Mouse (Mus musculus) adrenal gland, postnatal 14 days (tissue): Measurements from ENCODE around the gene Pkmyt1. TPM values are rescaled to one million over a fixed set of nuclear protein-coding genes. Genes with fewer than 3 reads are reported as not detected.
"Not testable (repeated sequence)": the region's sequence is repeated elsewhere in the genome, so short reads cannot be mapped to it uniquely, and the experiment has no call there.

Experiments
- DNase-seq: peaks from one replicate; pipeline ENCODE4 v3.0.0; 2021; ENCODE audit warnings: mixed read lengths
- total RNA-seq: library from RNA; stranded (reverse); gene quantifications from 2 replicates; pipeline ENCODE4 v1.2.3, GENCODE M21; 2021

Pkmyt1 gene
- total RNA-seq, 1 experiment from 2014 or later: 9.7 TPM

DNA sequence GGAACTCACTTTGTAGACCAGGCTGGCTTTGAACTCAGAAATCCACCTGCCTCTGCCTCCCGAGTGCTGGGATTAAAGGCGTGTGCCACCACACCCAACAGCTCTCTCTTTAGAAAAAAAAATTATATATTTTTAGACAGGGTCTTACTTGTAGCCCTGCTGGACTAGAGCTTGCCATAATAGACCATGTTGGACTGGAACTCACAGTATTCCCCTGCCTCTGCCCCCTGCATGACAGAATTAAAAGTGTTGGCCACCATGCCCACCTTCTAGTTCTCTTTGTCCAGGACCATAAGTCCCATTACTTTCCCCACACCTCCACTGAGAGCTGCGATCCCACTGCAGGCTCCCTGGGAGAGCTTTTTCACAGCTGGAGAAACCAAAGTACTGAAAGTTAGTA is 21.3 kb downstream of the Pkmyt1 start:
- no peak for DNase-seq

DNA sequence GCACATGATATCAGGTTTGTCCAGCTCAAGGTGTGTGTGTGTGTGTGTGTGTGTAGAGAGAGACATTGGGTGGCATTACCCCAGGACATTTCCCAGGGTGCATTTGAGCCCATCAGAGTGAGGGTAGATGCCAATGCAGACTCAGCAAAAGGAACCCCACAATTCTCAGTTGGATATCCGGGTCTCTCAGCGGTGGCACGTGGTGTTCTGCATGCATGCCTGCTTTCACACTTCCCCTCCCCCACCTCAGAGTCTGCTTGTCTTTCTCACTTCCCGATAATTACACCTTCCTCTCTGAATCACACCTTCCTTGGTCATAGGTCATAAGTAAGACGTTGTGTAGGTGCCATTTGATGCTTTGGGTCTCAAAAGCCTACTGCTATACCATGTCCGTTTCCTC is 21.9 kb downstream of the Pkmyt1 start:
- no peak for DNase-seq

DNA sequence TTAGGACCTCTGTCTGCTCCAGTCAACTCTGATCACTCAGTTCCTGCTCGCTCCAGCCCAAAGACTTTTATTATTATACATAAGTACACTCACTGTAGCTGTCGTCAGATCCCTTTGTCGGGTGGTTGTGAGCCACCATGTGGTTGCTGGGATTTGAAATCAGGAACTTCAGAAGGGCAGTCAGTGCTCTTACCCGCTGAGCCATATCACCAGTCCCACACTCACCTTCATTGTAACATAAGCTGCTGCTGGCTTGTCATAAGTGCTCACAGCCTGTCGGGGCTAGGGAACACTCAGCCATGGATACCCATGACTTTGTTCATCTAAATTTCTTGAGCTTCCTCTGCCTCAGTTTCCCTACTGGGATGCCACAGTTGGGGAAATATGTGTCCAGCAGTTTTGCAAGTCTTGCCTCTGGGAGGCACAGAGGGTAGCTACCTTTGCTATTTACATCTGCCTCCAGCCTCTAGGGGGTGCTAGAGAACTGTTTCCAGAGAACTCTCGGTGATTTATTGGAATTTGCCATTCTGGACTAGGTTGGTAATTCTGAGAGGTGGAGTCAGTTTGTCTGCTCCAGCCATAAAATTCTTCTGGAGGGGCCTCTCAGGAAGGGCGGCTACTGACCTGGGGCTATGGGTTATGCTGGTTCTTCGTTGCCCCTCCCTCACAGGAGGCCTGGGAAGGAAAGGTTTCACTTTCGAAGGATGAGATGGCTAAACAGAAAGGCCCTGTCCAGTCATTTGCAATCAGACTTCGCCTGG is 22.7 kb downstream of the Pkmyt1 start:
- peak; percentile 86 for DNase-seq

DNA sequence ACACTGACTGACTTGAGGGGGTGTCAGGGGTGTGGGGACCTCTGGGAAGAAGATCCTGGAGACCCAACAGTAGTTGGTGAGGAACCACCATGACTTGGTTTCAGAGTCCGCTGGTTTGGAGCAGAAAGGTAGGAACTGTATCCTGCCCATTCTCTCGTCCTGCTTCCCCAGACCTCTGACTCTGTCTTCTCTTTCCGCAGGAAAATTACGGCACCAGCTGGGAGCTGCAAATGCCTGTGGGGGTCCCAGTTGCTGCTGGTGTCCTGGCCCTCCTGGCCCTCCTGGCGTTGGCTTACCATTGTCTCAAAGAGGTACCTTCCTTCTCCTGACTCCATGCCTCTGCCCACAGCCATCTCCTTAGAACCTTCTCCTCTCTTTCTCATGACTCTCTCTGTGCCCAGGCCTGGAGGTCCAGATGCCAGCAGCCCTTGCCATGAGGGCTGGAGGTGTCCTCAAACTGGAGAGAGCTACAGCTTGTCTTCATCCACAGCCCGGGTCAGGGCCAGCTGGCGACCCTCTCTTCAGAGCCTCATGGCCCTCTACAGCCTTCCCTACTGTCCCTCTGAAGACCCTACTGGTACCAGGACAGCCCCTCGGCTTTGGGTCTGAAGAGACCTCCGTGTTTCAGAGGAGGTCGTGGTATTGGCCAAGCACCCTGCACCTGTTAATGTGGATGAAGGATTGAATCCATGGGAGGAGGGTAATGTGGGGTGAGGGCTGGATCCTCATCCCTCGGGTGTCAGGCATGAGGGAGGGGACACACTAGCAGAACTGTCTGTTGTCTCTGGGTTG is 23.5 kb downstream of the Pkmyt1 start:
- DNase-seq: no peak

DNA sequence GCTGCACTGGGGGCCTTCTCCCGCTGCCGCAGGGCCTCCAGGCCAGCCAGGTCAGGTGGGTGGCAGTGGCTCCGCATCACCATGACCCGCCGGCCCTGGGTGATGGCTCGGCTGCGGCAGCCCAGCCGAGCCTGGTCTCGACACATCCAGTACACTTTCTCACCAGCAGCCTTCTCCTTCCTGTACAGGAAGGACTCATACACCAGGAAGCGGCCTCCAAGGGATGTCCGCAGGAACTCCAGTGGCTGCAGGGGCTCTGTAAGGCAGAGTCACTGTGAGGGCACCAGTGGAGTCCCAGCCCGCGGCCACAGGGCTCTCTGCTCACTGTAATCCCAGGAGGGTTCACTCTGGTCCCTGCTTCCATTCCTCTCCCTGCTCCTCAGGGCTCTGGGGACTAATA is 29.6 kb downstream of the Pkmyt1 start:
- no peak for DNase-seq

DNA sequence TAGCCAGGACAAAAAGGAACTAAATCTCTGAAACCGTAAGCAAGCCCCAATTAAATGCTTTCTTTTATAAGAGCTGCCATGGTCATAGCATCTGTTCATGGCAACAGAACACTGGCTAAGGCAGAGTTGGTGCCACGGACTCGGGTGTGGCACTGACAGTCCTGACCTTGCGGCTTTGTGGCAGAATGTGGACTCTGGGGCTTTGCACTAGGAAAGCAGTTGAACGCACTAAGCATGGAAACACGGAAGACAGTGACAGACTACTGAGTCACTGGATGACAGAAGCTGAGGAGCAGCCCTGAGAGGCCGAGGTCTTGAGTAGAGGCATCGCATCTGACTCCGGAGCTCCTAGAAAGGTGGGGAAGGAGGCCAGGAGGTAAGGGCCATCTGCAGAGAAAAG is 31.4 kb downstream of the Pkmyt1 start:
- DNase-seq: no peak

DNA sequence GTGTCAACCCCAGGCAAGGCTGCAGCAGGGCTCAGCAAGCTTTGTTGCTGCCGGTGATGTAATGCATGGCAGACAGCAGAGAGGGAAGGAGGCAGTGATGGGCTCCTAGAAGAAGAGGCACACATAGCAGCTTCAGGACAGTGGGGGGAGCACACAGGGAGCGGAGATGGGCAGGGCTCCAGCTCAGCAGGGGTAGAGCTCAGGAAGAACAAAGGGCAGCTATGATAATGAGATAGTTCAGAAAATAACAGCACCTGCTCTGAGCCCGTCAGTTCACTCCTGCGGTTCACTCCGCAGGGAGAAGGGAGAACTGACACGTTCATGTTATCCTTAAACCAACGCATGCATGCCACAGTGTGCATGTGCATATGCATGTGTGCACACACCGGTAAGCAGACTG is 32.7 kb downstream of the Pkmyt1 start:
- DNase-seq: no peak

DNA sequence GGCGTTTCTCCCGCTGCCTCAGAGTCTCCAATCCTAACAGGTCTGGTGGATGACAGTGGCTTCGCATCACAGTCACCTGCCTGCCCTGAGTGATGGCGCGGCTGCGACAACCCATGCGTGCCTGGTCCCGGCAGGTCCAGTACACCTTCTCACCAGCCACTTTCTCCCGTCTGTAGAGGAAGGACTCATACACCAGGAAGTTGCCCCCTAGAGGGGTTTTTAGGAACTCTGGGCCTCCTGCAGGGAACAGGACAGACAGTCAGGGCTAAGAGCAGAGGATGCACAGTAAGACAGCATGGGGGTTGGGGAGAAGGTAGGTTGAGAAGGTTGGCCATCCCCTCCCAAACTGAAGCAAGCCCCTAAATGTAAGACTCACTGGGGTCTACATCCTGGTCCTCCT is 34.1 kb downstream of the Pkmyt1 start:
- DNase-seq: no peak

DNA sequence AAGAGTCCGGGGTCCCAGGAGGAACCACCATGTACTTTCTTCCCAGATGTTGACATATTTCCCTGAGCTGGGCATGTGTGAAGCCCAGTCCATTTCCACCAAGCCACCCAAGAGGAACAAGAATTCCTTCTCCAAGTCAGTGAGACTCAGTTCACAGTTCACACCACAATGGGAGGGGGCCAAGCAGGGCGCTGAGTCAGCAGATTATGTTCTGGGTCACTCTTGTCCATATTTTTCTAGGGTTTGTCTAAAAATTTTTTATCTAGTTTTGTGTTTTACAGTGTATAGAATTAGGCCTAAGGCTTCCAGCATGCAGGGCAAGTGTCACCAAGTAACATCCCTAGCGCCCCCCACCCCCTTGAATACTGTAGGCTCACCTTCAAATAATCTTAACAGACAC is 35.0 kb downstream of the Pkmyt1 start:
- DNase-seq: no peak

DNA sequence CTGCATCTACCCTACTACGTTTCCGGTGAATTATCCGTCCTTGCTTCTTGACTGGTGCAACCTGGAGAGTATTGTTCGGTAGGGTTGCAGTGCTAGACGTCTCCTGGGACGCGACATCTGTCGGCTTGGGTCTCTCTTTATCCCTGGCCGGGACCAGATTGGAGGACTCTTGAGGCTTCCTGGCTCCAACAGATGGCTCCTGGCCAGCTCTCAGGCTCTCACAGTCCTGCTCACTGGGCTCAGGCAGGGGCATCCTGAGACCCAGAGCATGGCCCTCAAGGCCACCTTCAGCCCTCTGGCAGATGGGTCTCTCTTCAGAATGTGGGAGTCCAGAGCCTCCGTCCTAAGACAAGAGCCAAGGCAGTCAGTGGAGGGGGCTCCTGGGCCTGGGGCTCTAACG is 36.8 kb downstream of the Pkmyt1 start:
- DNase-seq: no peak

DNA sequence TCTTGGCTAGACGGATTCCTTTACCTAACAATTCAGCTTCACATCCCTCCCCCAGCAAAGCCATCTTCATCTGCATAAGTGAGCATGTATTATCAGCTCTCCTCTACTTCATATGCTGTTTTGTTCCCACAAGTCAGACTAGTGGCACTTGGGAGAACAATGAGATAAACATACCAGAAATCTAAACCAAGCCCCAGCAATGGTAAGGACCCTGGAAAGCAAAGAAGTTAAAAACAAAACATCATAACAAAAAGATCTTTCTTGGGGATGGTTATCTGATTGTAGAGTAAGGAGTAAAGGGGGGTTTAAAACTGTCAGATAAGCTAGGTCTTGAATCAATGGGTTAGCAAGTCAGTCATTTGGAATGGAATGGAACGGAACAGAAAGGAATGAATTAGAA is 44.4 kb downstream of the Pkmyt1 start:
- no peak for DNase-seq

DNA sequence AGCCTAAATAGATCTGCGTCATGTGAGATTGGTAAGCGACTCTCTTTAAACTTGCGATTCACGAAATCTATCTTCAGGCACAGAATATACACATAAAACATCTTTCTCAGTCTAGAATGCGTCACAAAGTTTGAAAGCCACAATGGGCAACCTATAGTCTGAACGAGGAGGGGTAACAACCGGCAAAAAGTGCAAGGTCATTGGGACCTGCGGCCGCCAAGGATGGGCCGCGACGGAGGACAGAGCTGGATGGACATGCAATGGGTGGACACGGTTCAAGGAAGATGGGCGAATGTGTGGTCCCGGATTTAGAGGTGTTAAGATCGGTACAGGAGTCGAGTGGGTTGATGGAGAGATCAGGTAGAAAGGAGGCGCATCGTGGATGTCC is 44.8 kb downstream of the Pkmyt1 start:
- DNase-seq: no peak

DNA sequence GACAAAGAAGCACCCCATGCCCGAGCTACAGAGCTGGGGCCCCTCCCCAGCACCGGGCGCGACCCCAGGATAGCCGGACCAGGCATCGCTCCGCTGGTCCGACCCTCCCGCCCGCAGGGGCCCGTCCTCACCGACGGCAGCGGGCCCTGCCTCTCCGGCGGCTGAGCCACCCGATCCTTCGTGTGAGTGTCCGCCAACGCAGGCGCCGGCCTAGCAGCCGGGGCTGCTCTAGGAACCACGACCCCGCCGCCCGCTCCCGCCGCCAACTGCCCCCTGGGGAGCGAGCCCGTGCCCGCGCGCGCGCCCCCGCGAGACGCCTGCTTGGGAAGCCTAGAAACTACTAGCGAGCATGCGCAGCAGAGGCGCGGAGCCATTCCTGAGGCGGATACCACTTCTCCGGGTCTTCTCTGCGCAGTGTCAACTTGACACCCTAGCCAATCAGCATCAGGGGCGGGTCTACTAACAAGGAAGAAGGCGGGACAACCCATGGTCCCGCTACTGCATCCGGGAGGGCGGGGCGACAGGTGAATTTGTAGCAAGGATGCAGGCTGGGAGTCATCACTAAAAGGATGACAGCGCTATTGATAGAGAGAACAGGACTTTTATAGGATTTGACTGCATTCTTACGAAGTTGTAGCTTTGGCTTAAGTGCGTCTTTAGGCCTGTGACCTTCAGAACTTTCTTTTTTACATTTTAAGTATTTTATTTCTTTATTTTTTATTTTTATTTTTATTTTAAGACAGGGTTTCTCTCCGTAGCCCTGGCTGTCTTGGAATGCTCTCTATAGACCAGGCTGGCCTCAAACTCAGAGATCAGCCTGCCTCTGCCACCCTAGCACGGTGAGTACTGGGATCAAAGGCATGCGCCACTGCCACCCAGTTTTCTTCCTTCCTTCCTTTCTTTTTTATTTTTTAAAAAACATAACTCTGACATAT is 45.4 kb downstream of the Pkmyt1 start, which contains the start of gene Flywch1:
Gene Flywch1, minus strand, starts transcription at position 319 of the 935 bp plus-strand sequence.
- DNase-seq: peak; percentile 98

DNA sequence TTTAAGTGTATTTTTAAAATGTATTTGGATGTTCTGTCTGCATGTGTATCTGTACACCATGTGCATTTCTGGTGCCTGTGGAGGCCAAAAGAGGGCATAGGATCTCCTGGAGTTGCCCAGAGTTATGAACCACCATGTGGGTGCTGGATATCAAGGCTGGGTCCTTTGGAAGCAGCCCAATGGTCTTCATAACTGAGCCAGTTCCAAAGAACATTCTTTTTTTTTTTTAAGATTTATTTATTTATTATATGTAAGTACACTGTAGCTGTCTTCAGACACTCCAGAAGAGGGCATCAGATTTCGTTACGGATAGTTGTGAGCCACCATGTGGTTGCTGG is 46.1 kb downstream of the Pkmyt1 start:
- not testable (repeated sequence) for DNase-seq

DNA sequence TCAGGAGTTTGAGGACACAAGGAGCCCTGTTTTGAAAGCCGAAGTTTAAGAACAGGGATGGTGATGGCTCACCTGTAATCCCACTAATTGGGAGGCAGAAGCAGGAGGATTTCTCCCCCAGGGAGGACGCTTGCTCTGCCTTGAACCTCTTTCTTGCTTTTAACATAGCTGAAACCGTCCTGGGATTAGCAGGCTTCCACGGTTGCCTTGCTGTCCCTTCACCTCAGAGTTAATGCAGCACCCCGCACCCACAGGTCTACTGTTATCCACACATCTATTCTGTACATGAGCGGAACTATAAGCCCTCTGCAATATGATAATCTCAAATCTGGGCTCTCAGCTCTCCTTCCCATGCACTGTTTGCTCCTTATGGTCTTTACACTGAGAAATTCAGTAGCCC is 47.5 kb downstream of the Pkmyt1 start:
- no peak for DNase-seq

DNA sequence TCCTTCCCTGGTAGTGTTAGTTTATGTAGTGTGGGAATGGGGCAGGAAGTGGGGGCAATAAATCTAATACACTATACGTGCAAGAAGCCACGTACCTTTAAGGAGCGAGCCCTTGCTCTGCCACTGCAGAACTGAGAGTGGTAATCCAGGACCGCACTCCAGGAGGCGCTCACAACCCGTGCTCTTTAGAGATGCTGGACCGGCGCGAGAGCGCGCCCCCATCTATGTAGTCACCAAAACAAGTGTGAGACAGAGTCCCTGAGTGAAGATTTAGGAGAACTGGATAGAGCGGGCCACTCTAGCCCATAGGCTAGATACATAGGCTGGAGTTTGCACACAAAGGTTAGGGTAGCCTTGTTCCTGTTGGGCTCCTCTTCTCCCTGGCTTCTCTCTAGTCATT is 48.0 kb downstream of the Pkmyt1 start:
- peak; percentile 92 for DNase-seq

DNA sequence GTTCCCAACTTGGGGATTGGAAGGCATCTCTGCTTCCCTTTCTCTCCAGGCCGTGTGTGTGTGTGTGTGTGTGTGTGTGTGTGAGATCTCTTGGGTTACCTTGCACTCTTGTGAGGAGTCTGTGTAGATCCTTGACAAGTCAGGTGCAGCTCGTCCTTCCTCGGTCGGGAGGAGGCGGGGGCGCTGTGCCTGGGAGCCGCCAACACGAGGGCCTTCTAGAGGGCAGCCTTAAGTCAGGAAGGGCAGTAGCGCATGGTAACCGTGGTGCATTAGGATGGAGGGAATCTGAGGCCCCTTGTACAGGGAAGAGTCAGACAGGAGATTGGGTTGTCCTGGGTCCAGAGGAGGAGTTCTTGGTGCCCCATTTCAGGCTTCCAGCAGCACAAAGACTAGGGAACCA is 50.1 kb downstream of the Pkmyt1 start:
- DNase-seq: no peak

DNA sequence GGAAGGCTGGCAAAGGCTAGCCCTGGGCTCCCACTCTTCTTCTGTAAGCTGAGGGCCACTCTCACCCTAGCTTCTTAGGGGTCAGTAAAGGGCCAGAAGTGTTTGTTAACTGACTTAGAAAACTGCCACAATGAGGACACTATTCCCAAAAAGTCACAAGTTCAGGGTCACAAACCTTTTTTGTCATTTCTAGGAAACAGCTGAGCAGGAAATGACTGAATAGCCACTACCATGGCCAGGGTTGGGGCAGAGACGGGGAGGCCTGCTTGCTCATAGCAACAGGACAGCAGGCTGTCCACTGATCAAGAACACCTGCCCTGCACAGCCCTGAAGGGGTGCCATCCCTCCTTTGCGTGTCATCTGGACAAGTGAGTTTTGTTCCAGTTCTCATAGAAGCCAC is 51.0 kb downstream of the Pkmyt1 start:
- no peak for DNase-seq

DNA sequence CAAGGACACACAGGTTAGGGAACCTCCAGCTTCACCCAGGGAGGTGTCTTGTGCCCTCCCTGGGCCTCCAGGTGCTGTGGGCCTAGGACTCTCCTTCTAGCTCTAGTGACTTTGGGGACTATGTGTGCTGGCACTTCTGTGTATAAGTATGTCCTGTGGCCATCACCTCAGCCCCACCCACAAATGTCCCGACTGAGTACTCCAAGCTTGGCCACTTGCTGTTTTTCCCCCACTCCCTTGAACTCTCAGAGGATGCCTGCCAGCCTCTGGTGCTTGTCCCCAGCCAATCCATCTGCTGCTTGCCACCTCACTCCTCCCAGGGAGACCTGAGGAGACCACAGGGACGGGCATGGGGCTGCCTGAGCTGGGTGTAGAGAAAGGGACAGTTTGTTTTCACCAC is 52.3 kb downstream of the Pkmyt1 start:
- DNase-seq: no peak

DNA sequence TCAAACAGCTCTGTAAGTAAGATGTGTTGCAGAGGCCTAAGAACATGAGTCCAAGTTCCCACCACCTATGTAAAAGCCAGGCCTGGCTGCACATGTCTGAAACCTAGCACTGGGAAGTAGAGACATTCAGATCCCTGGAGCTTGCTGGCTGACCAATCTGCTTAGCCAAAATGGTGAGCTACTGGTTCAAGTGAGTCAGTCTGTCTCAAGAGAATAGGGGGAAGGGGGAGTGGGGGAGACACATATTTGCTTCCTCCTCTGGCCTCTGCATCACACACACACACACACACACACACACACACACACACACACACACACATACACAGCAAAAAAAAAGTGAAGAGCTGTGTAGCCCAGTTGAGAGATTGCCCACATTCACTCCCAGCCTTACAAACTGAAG is 57.2 kb downstream of the Pkmyt1 start:
- DNase-seq: no peak

DNA sequence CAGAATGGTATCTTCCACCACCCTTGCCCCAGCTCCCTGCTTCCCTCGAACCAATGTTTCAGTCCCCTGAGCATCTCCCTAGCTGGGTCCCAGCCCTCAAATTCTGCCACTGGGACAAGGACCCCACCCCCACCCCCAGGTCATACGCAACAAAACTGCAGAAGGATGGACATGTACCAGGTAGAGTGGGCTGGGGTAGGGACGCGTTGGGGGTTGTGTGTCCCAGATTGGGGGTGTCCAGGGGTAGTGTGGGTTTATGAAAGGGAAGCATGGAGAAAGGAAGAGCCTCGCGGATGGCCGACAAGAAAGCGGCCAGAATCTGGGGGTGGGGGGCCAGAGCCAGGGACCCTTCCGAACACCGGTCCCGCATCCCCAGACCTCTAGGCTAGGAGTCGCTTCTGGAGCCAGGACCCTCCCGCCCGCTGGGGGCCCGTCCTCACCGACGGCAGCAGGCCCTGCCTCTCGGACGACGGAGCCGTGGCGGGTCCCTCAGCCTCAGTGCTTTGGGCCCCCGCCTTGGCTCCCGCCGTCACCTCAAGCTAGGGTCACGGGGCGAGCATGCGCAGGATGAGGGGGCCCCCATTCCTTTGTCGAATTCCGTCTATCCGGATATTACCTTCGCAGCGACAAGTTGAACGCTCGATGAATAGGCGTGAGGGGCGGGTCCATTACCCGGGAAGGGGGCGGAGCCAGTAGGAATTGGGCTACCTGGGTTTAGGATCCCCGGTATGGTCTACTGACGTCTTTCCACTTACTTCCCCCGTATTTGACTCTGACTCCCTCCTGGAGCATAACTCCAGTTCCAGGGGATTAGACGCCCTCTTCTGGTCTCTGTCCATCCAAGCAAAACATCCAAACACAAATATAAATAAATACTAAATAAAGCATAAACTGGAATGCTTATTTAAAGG is 59.7 kb downstream of the Pkmyt1 start, which contains the start of gene Flywch2:
Gene Flywch2, minus strand, starts transcription at position 521 of the 911 bp plus-strand sequence.
- DNase-seq: peak; percentile 89
